Mouse (Mus musculus) small intestine, adult 2 months (tissue): ENCODE data around the gene Cmtm5. TPM values are rescaled to one million over a fixed set of nuclear protein-coding genes. Genes with fewer than 3 reads are reported as not detected.
A peak's percentile ranks its signal among the peaks of the same experiment; 100 is the strongest.

Experiments used
- H3K27ac ChIP-seq: fragments of 200-500 bp; 2 replicates; pipeline ENCODE4 v1.5.1; 2012; ENCODE audit warnings: low read depth, low read length, control low read depth, inconsistent platforms; ENCODE audit not compliant: insufficient read depth
- H3K27me3 ChIP-seq: fragments of 200-500 bp; 2 replicates; pipeline ENCODE4 v1.6.1; 2012; ENCODE audit warnings: mild to moderate bottlenecking, moderate library complexity, low read length, inconsistent platforms; ENCODE audit not compliant: control insufficient read depth, insufficient read depth
- H3K36me3 ChIP-seq: fragments of 200-500 bp; 2 replicates; pipeline ENCODE4 v1.6.1; 2012; ENCODE audit warnings: mild to moderate bottlenecking, low read length, control low read depth, inconsistent platforms; ENCODE audit not compliant: control insufficient read depth, insufficient read depth
- H3K4me1 ChIP-seq: fragments of 200-500 bp; 2 replicates; pipeline ENCODE4 v1.6.1; 2012; ENCODE audit warnings: low read length, inconsistent platforms, mixed read lengths; ENCODE audit not compliant: control insufficient read depth, insufficient read depth, insufficient read length
- H3K4me3 ChIP-seq: fragments of 200-500 bp; 2 replicates; pipeline ENCODE4 v1.5.1; 2012; ENCODE audit warnings: low read depth, mild to moderate bottlenecking, control low read depth, inconsistent platforms, low read length, moderate library complexity
- CTCF ChIP-seq: fragments of 200-500 bp; IDR thresholded peaks from 2 replicates; pipeline ENCODE4 v1.5.1; 2012; ENCODE audit warnings: low read depth, mild to moderate bottlenecking, control low read depth, inconsistent platforms, low read length, moderate library complexity, mixed read lengths; ENCODE audit not compliant: insufficient replicate concordance, insufficient read length; ENCODE audit errors: extremely low read depth
- POLR2A ChIP-seq: fragments of 200-500 bp; IDR thresholded peaks from 2 replicates; pipeline ENCODE4 v1.6.1; 2012; ENCODE audit warnings: low read depth, mild to moderate bottlenecking, control low read depth, inconsistent platforms, low read length, moderate library complexity
- WGBS: fragments of 180-500 bp; shearing (Covaris S2); methylation state at CpG from one replicate; pipeline ENCODE4 v1.1.7; 2018; 5-methylcytosine and 5-hydroxymethylcytosine counted together
- polyA plus RNA-seq: library from polyadenylated mRNA; depleted of rRNA; stranded (reverse); fragments of >200 nt; gene quantifications from 2 replicates; pipeline ENCODE4 v1.2.3, GENCODE M21; 2012

The Cmtm5 gene
- polyA plus RNA-seq, 1 experiment: 0.46 TPM

- H3K27me3 ChIP-seq: peaks cover 26% of the 10 kb centered on the region
- no peaks in the 10 kb centered on the region for H3K36me3 ChIP-seq
- no peak for TF ChIP-seq POLR2A
- no peak for TF ChIP-seq CTCF
- 14% methylated on average over 57 of the region's 57 CpGs for WGBS
- peak within 1 kb of the TSS; percentile 49 for H3K27ac ChIP-seq
- peaks cover 8% of the 10 kb centered on the region; the same call in 1 of the 2 replicates for H3K4me1 ChIP-seq
- peak within 1 kb of the TSS; percentile 57 for H3K4me3 ChIP-seq
Measured at GRCm38 (mm10) chr14:54925349-54926342, 10.4 kb upstream of the Cmtm5 start, which contains the start of gene Efs. TSS of gene Efs (minus strand) at chr14:54926126.

- TF ChIP-seq CTCF (no peak), POLR2A (no peak)
- 3% methylated on average over 57 of the region's 58 CpGs for WGBS
- H3K36me3 ChIP-seq: no peaks in the 10 kb centered on the region
- peaks cover 8% of the 10 kb centered on the region; the same call in 1 of the 2 replicates for H3K4me1 ChIP-seq
- peak overlapping the region; percentile 49; the same call in 1 of the 2 replicates for H3K27ac ChIP-seq
- peak overlapping the region; percentile 57 for H3K4me3 ChIP-seq
- peaks cover 26% of the 10 kb centered on the region for H3K27me3 ChIP-seq
Measured at GRCm38 (mm10) chr14:54926401-54927158, 9.5 kb upstream of the Cmtm5 start.

DNA sequence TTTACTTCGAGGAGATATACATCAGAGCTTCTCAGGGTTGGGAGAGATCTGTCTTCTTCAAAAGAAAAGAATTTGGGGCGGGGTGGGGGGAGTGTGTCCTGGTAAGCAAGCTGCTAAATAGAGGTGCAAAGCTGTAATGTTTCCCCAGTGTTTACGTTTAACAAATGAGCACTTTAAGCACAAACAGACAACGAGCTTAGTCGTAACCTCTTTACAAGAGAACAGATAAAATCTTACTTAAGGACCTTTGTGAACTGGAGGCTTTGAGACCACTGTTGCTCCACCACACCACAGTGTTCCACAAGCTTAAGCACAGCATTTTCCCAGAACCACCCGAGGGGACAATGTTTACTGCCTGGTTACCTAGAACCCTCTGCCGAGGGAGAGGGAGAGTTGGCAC is 8.8 kb upstream of the Cmtm5 start:
- no peaks in the 10 kb centered on the region for H3K36me3 ChIP-seq
- WGBS: 48% methylated on average over 7 of the region's 7 CpGs

DNA sequence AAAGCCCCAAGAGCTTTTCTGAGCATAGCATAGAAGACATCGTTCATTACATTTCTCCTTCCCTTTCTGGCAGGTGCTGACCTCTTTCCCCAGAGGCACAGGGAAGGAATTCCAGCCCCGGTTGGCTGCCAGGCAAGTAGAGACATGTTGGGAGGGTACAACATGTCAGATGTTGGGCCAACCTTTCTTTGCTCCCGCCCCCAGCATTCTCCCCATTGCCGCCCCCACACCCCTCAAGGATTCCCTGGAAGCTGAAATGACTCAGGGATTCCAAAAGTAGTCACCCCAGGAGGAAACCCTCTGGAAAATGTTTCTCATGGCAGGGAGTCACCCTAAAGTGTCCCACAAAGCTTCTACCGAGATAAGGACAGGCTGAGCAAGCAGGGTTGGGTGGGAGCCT is 6.3 kb upstream of the Cmtm5 start:
- 59% methylated on average over 5 of the region's 5 CpGs for WGBS
- peaks cover 8% of the 10 kb centered on the region; the same call in 1 of the 2 replicates for H3K4me1 ChIP-seq
- no peak overlapping the region for H3K4me3 ChIP-seq
- H3K27me3 ChIP-seq: peaks cover 26% of the 10 kb centered on the region
- no peaks in the 10 kb centered on the region for H3K36me3 ChIP-seq
- H3K27ac ChIP-seq: no peak overlapping the region
- TF ChIP-seq CTCF: no peak
- TF ChIP-seq POLR2A: no peak

More for the DNA sequence above, 8.8 kb upstream of the Cmtm5 start:
- H3K4me1 ChIP-seq: peaks cover 8% of the 10 kb centered on the region; the same call in 1 of the 2 replicates
- H3K27me3 ChIP-seq: peaks cover 26% of the 10 kb centered on the region
- peak overlapping the region; percentile 25; the same call in 1 of the 2 replicates for H3K27ac ChIP-seq
- no peak for TF ChIP-seq CTCF
- no peak for TF ChIP-seq POLR2A
- H3K4me3 ChIP-seq: no peak overlapping the region

- 6% methylated on average over 2 of the region's 2 CpGs for WGBS
- peaks cover 6% of the 10 kb centered on the region; the same call in 1 of the 2 replicates for H3K4me1 ChIP-seq
- TF ChIP-seq CTCF (no peak), POLR2A (no peak)
- H3K27ac ChIP-seq: no peak overlapping the region
- peaks cover 24% of the 10 kb centered on the region for H3K27me3 ChIP-seq
- no peak overlapping the region for H3K4me3 ChIP-seq
- H3K36me3 ChIP-seq: no peaks in the 10 kb centered on the region
Measured at GRCm38 (mm10) chr14:54930431-54930830, 5.6 kb upstream of the Cmtm5 start.

DNA sequence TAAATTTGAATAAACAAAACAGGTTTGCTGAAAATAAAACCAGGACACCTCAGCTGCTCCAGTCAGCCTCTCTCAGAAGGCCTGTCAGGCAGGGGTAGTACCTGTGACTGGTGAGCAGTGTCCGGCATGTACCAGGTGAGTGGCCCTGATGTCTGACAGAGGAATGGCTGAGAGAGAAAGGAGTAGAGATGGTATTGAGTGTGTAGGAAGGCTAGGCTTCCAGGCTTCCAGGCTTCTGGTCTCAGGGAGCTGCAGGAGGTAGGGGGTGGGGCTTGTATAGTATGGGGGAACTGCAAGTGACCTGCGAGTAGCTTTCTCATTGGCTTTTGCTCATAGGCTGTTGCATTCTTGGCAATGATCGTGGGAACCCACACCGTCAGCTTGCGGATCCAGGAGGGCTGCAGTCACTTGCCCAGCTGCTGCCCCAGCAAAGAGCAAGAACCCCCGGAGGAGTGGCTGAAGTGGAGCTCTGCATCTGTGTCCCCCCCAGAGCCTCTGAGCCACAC is 3.4 kb upstream of the Cmtm5 start, which contains the start of gene Il25:
Il25 (plus strand) TSS at position 51 of the 506 bp plus-strand sequence.
- no peaks in the 10 kb centered on the region for H3K36me3 ChIP-seq
- 54% methylated on average over 6 of the region's 6 CpGs for WGBS
- H3K27me3 ChIP-seq: peaks cover 3% of the 10 kb centered on the region; the same call in 1 of the 2 replicates
- no peaks in the 10 kb centered on the region for H3K4me1 ChIP-seq
- no peak within 1 kb of the TSS for H3K27ac ChIP-seq
- no peak for TF ChIP-seq POLR2A
- no peak for TF ChIP-seq CTCF
- H3K4me3 ChIP-seq: no peak within 1 kb of the TSS

DNA sequence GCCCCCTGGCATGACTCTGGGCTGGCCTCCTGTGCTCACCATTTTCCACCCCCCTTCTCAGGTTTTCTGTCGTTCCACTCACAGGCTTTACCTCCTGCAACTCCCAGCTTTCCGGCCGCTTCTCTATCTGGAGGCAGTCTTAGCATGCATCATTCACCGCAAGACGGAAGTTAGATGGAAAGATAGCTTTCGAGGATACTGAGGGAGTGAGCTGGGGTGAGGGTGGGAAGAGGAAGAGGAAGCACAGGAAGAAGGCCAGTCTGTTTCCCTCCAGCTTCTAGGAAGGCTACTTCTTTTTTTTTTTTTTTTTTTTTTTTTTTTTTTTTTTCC is 735 bp downstream of the Cmtm5 start:
- no peaks in the 10 kb centered on the region for H3K4me1 ChIP-seq
- 57% methylated on average over 6 of the region's 6 CpGs for WGBS
- H3K36me3 ChIP-seq: no peaks in the 10 kb centered on the region
- no peaks in the 10 kb centered on the region for H3K27me3 ChIP-seq
- H3K27ac ChIP-seq: no peak overlapping the region
- no peak for TF ChIP-seq POLR2A
- no peak for TF ChIP-seq CTCF
- no peak overlapping the region for H3K4me3 ChIP-seq
